Mouse (Mus musculus) MEL (cell line): Measurements from ENCODE around the gene Ptgs1. TPM values are rescaled to one million over a fixed set of nuclear protein-coding genes. Genes with fewer than 3 reads are reported as not detected.

Experiments used
- DNase-seq: peaks from one replicate; pipeline ENCODE4 v3.0.0; 2011; ENCODE audit warnings: low read depth, low spot score
- H3K27ac ChIP-seq: 2 replicates; pipeline ENCODE4 v1.5.1; 2012; ENCODE audit warnings: low read depth, mild to moderate bottlenecking, control low read depth, low read length, moderate library complexity; ENCODE audit not compliant: control insufficient read depth
- H3K27me3 ChIP-seq, 2 experiments: fragments of 150-350 bp in 1 of 2; sonication (generic) in 1 of 2; 2 replicates each; pipeline ENCODE4 v1.6.1; 2012; ENCODE audit warnings: low read length in 2 of 2, mild to moderate bottlenecking in 2 of 2, improper control_type of control experiment in 1 of 2, moderate library complexity in 1 of 2; ENCODE audit not compliant: insufficient read depth in 2 of 2, control insufficient read depth in 1 of 2
- H3K36me3 ChIP-seq, 2 experiments: 2 replicates each; pipeline ENCODE4 v1.6.1; 2012 to 2014; ENCODE audit warnings: low read length in 2 of 2, improper control_type of control experiment in 1 of 2, inconsistent platforms in 1 of 2, mild to moderate bottlenecking in 1 of 2; ENCODE audit not compliant: insufficient read depth in 2 of 2, control insufficient read depth in 1 of 2
- H3K4me1 ChIP-seq, 2 experiments: fragments of 150-350 bp in 1 of 2; sonication (generic) in 1 of 2; 2 replicates each; pipeline ENCODE4 v1.6.1; 2012; ENCODE audit warnings: low read length in 2 of 2, improper control_type of control experiment in 1 of 2, mild to moderate bottlenecking in 1 of 2; ENCODE audit not compliant: insufficient read depth in 2 of 2, control insufficient read depth in 1 of 2
- H3K4me3 ChIP-seq, 2 experiments: fragments of 150-350 bp in 1 of 2; sonication (generic) in 1 of 2; 2 replicates each; pipeline ENCODE4 v1.5.1; 2012; ENCODE audit warnings: low read depth in 2 of 2, low read length in 2 of 2, mild to moderate bottlenecking in 2 of 2, moderate library complexity in 2 of 2, control low read depth in 1 of 2, improper control_type of control experiment in 1 of 2; ENCODE audit not compliant: control insufficient read depth in 1 of 2, insufficient read depth in 1 of 2
- H3K79me2 ChIP-seq: 2 replicates; pipeline ENCODE4 v1.6.1; 2012; ENCODE audit warnings: mild to moderate bottlenecking, low read length, moderate library complexity; ENCODE audit not compliant: control insufficient read depth, poor library complexity, insufficient read depth
- H3K9ac ChIP-seq: 2 replicates; pipeline ENCODE4 v1.6.1; 2012; ENCODE audit warnings: low read depth, mild to moderate bottlenecking, control low read depth, low read length, moderate library complexity; ENCODE audit not compliant: control insufficient read depth, poor library complexity, severe bottlenecking
- H3K9me3 ChIP-seq: fragments of 150-350 bp; sonication (generic); replicated peaks from 2 replicates; pipeline ENCODE4 v1.6.1; 2012; ENCODE audit warnings: mild to moderate bottlenecking, low read length, improper control_type of control experiment, moderate library complexity; ENCODE audit not compliant: insufficient read depth
- BHLHE40 ChIP-seq: IDR thresholded peaks from 2 replicates; pipeline ENCODE4 v1.6.1; 2012; ENCODE audit warnings: low read depth, mild to moderate bottlenecking, inconsistent platforms, low read length, improper control_type of control experiment, borderline replicate concordance
- CHD1 ChIP-seq: IDR thresholded peaks from 2 replicates; pipeline ENCODE4 v1.6.1; 2012; ENCODE audit warnings: low read depth, mild to moderate bottlenecking, inconsistent platforms, low read length, improper control_type of control experiment
- EP300 ChIP-seq, 2 experiments: IDR thresholded peaks; 2 replicates each; pipeline ENCODE4 v1.6.1; 2011; ENCODE audit warnings: improper control_type of control experiment in 2 of 2, low read length in 2 of 2, low read depth in 1 of 2, mild to moderate bottlenecking in 1 of 2
- ETS1 ChIP-seq: IDR thresholded peaks from 2 replicates; pipeline ENCODE4 v1.6.1; 2012; ENCODE audit warnings: low read depth, mild to moderate bottlenecking, inconsistent platforms, low read length, improper control_type of control experiment, moderate library complexity
- GABPA ChIP-seq: IDR thresholded peaks from 2 replicates; pipeline ENCODE4 v1.6.1; 2012; ENCODE audit warnings: low read depth, mild to moderate bottlenecking, inconsistent platforms, low read length, improper control_type of control experiment, moderate library complexity
- GATA1 ChIP-seq: IDR thresholded peaks from 2 replicates; pipeline ENCODE4 v1.6.1; 2011; ENCODE audit warnings: low read depth, low read length, improper control_type of control experiment
- JUND ChIP-seq: IDR thresholded peaks from 2 replicates; pipeline ENCODE4 v1.6.1; 2011; ENCODE audit warnings: low read depth, mild to moderate bottlenecking, improper control_type of control experiment, low read length
- MAFK ChIP-seq: IDR thresholded peaks from 2 replicates; pipeline ENCODE4 v1.6.1; 2011; ENCODE audit warnings: low read depth, mild to moderate bottlenecking, low read length, improper control_type of control experiment, borderline replicate concordance
- MAZ ChIP-seq: IDR thresholded peaks from 2 replicates; pipeline ENCODE4 v1.6.1; 2012; ENCODE audit warnings: low read depth, mild to moderate bottlenecking, inconsistent platforms, low read length, improper control_type of control experiment
- MYB ChIP-seq: IDR thresholded peaks from 2 replicates; pipeline ENCODE4 v1.6.1; 2011; ENCODE audit warnings: mild to moderate bottlenecking, low read depth, low read length, improper control_type of control experiment
- NRF1 ChIP-seq: IDR thresholded peaks from 2 replicates; pipeline ENCODE4 v1.6.1; 2014; ENCODE audit warnings: low read depth, mild to moderate bottlenecking, inconsistent platforms, low read length, improper control_type of control experiment, moderate library complexity; ENCODE audit not compliant: poor library complexity, insufficient read depth, severe bottlenecking
- POLR2A ChIP-seq, 2 experiments: IDR thresholded peaks; 2 replicates each; pipeline ENCODE4 v1.6.1; 2011 to 2012; ENCODE audit warnings: low read length in 2 of 2, mild to moderate bottlenecking in 2 of 2, control low read depth in 1 of 2, improper control_type of control experiment in 1 of 2, low read depth in 1 of 2, moderate library complexity in 1 of 2; ENCODE audit not compliant: control insufficient read depth in 1 of 2, insufficient read depth in 1 of 2, poor library complexity in 1 of 2
- POLR2AphosphoS2 ChIP-seq: IDR thresholded peaks from 2 replicates; pipeline ENCODE4 v1.6.1; 2011; ENCODE audit warnings: low read length, improper control_type of control experiment
- POLR2AphosphoS5 ChIP-seq: IDR thresholded peaks from 2 replicates; pipeline ENCODE4 v1.6.1; 2012; ENCODE audit warnings: low read depth, borderline replicate concordance, mild to moderate bottlenecking, inconsistent platforms, low read length, moderate library complexity, mixed read lengths
- SMC3 ChIP-seq: IDR thresholded peaks from 2 replicates; pipeline ENCODE4 v1.6.1; 2011; ENCODE audit warnings: low read depth, low read length, improper control_type of control experiment
- TAL1 ChIP-seq: IDR thresholded peaks from 2 replicates; pipeline ENCODE4 v1.6.1; 2012; ENCODE audit warnings: mild to moderate bottlenecking, inconsistent platforms, low read length, moderate library complexity, mixed read lengths
- TBP ChIP-seq: IDR thresholded peaks from 2 replicates; pipeline ENCODE4 v1.8.0; 2011; ENCODE audit warnings: low read depth, low read length, improper control_type of control experiment
- UBTF ChIP-seq: IDR thresholded peaks from 2 replicates; pipeline ENCODE4 v1.6.1; 2012; ENCODE audit warnings: low read depth, mild to moderate bottlenecking, inconsistent platforms, low read length, improper control_type of control experiment, moderate library complexity, borderline replicate concordance; ENCODE audit not compliant: insufficient read depth
- USF2 ChIP-seq, 2 experiments: IDR thresholded peaks; 2 replicates each; pipeline ENCODE4 v1.6.1; 2011 to 2012; ENCODE audit warnings: improper control_type of control experiment in 2 of 2, low read length in 2 of 2, borderline replicate concordance in 1 of 2, inconsistent platforms in 1 of 2, low read depth in 1 of 2, mild to moderate bottlenecking in 1 of 2; ENCODE audit not compliant: insufficient read depth in 1 of 2
- ZC3H11A ChIP-seq: IDR thresholded peaks from 2 replicates; pipeline ENCODE4 v1.6.1; 2012; ENCODE audit warnings: low read depth, mild to moderate bottlenecking, inconsistent platforms, low read length, improper control_type of control experiment
- ZKSCAN1 ChIP-seq: IDR thresholded peaks from 2 replicates; pipeline ENCODE4 v1.6.1; 2012; ENCODE audit warnings: low read depth, mild to moderate bottlenecking, inconsistent platforms, low read length, improper control_type of control experiment, moderate library complexity
- polyA plus RNA-seq, 2 experiments: library from polyadenylated mRNA; stranded (reverse) in 1 of 2; unstranded in 1 of 2; fragments of >175 nt in 1 of 2; fragments of >200 nt in 1 of 2; gene quantifications; 2 replicates each; pipeline versions ENCODE4 v1.2.1 to v1.2.4; 2012; ENCODE audit warnings: low replicate concordance in 2 of 2, low read depth in 1 of 2; ENCODE audit not compliant: insufficient read length in 2 of 2, insufficient read depth in 1 of 2, missing spikeins in 1 of 2
- total RNA-seq: library from RNA; depleted of rRNA; stranded (reverse); fragments of 300-350 nt; gene quantifications from 2 replicates; pipeline ENCODE4 v1.2.3, GENCODE M21; 2012

Ptgs1 gene
- total and polyA plus RNA-seq, 3 experiments, result 3.9 to 20.0 TPM; not detected in 1

- H3K79me2 ChIP-seq, result no peaks in the 10 kb centered on the region
- no peak for DNase-seq
- no peak overlapping the region for H3K9ac ChIP-seq
- peaks cover 0 to 9% of the 10 kb centered on the region in 2 experiments; a peak in 1 of 4 replicates for H3K4me1 ChIP-seq
- no peaks in the 10 kb centered on the region for H3K9me3 ChIP-seq
- TF ChIP-seq CHD1 (no peak), TAL1 (no peak), EP300 (IDR thresholded peaks at IDR 0.05; ENCODE audit: low read depth in 1 of 2, low read length in 2 of 2) (no peak), POLR2AphosphoS2 (no peak), MAZ (no peak), GABPA (no peak), POLR2AphosphoS5 (no peak), ETS1 (0 out of 2 replicates have a peak, but pooled peaks have one; percentile 8)
- H3K4me3 ChIP-seq, result no peak overlapping the region
- no peak overlapping the region for H3K27ac ChIP-seq
- H3K36me3 ChIP-seq, result peaks cover 0 to 2% of the 10 kb centered on the region in 2 experiments; a peak in 1 of 4 replicates
- no peaks in the 10 kb centered on the region for H3K27me3 ChIP-seq
Measured at GRCm38 (mm10) chr2:36236889-36237288, 6.7 kb downstream of the Ptgs1 start.

GRCm38 (mm10) chr2:36237557-36237956 is 7.3 kb downstream of the Ptgs1 start:
- no peak overlapping the region for H3K4me3 ChIP-seq

More at GRCm38 (mm10) chr2:36237557-36237956, 7.3 kb downstream of the Ptgs1 start:
- H3K27me3 ChIP-seq, result no peaks in the 10 kb centered on the region
- H3K9me3 ChIP-seq, result no peaks in the 10 kb centered on the region
- no peaks in the 10 kb centered on the region for H3K79me2 ChIP-seq
- no peak overlapping the region for H3K9ac ChIP-seq
- TF ChIP-seq EP300 (IDR thresholded peaks at IDR 0.05; ENCODE audit: low read depth in 1 of 2, low read length in 2 of 2) (no peak), NRF1 (no peak), BHLHE40 (no peak), ZKSCAN1 (no peak), MYB (no peak), ETS1 (no peak), UBTF (no peak), USF2 (IDR thresholded peaks at IDR 0.05; ENCODE audit: borderline replicate concordance in 1 of 2, insufficient read depth in 1 of 2, low read depth in 1 of 2, low read length in 2 of 2) (no peak), GATA1 (no peak), CHD1 (no peak), MAFK (no peak), JUND (no peak), MAZ (no peak), TBP (no peak), SMC3 (no peak), ZC3H11A (no peak), POLR2A (IDR thresholded peaks at IDR 0.05; ENCODE audit: control insufficient read depth in 1 of 2, insufficient read depth in 1 of 2, low read depth in 1 of 2, low read length in 2 of 2, poor library complexity in 1 of 2) (no peak)
- H3K27ac ChIP-seq, result no peak overlapping the region
- peaks cover 0 to 9% of the 10 kb centered on the region in 2 experiments; a peak in 1 of 4 replicates for H3K4me1 ChIP-seq
- H3K36me3 ChIP-seq, result peaks cover 0 to 2% of the 10 kb centered on the region in 2 experiments; a peak in 1 of 4 replicates
- no peak for DNase-seq
